Mouse (Mus musculus) limb, embryonic 14.5 days (tissue): Measurements from ENCODE around the gene Rad54l2. TPM values are rescaled to one million over a fixed set of nuclear protein-coding genes. Genes with fewer than 3 reads are reported as not detected.

Experiments used
- ATAC-seq: fragments of 200-750 bp; cut with Nextera tagmentation; 2 replicates; pipeline ENCODE4 v1.8.0; 2017; ENCODE audit warnings: low read depth, moderate number of reproducible peaks, moderate TSS enrichment; ENCODE audit not compliant: low FRiP score
- DNase-seq: peaks from one replicate; pipeline ENCODE4 v3.0.0-alpha.2; 2015; ENCODE audit warnings: low spot score
- H3K27ac ChIP-seq: fragments of 300-500 bp; sonication (generic); replicated peaks from 2 replicates; pipeline ENCODE4 v1.5.1; 2014; ENCODE audit warnings: low read depth, mild to moderate bottlenecking, low read length, moderate library complexity, mixed read lengths
- H3K27me3 ChIP-seq: fragments of 300-500 bp; sonication (generic); 2 replicates; pipeline ENCODE4 v1.6.1; 2014; ENCODE audit warnings: low read length, mixed read lengths; ENCODE audit not compliant: control insufficient read depth, insufficient read depth
- H3K36me3 ChIP-seq: fragments of 300-500 bp; sonication (generic); 2 replicates; pipeline ENCODE4 v1.6.1; 2014; ENCODE audit warnings: mild to moderate bottlenecking, low read length, moderate library complexity, mixed read lengths; ENCODE audit not compliant: control insufficient read depth, insufficient read depth
- H3K4me1 ChIP-seq: fragments of 300-500 bp; sonication (generic); 2 replicates; pipeline ENCODE4 v1.6.1; 2014; ENCODE audit warnings: antibody characterized with exemption, low read length, mixed read lengths; ENCODE audit not compliant: control insufficient read depth, insufficient read depth
- H3K4me2 ChIP-seq: fragments of 300-500 bp; sonication (generic); replicated peaks from 2 replicates; pipeline ENCODE4 v1.6.1; 2014; ENCODE audit warnings: low read depth, mild to moderate bottlenecking, low read length, moderate library complexity; ENCODE audit not compliant: severe bottlenecking
- H3K4me3 ChIP-seq: fragments of 300-500 bp; sonication (generic); replicated peaks from 2 replicates; pipeline ENCODE4 v1.5.1; 2014; ENCODE audit warnings: low read length
- H3K9ac ChIP-seq: fragments of 300-500 bp; sonication (generic); 2 replicates; pipeline ENCODE4 v1.6.1; 2014; ENCODE audit warnings: mild to moderate bottlenecking, low read depth, low read length, moderate library complexity; ENCODE audit not compliant: severe bottlenecking
- H3K9me3 ChIP-seq: fragments of 300-500 bp; sonication (generic); 2 replicates; pipeline ENCODE4 v1.6.1; 2016; ENCODE audit warnings: low read length; ENCODE audit not compliant: control insufficient read depth
- POLR2A ChIP-seq: fragments of 200-500 bp; IDR thresholded peaks from 2 replicates; pipeline ENCODE4 v1.8.0; 2012; ENCODE audit warnings: inconsistent platforms, mild to moderate bottlenecking, moderate library complexity, borderline replicate concordance; ENCODE audit not compliant: insufficient read depth, insufficient read length; ENCODE audit errors: extremely low read depth
- WGBS: fragments of 180-500 bp; shearing (Covaris S2); extraction: QIAGEN DNeasy Blood & Tissue Kit; methylation state at CpG from one replicate; pipeline ENCODE4 v1.1.7; 2014; 5-methylcytosine and 5-hydroxymethylcytosine counted together
- polyA plus RNA-seq, 2 experiments: library from polyadenylated mRNA; depleted of rRNA in 1 of 2; stranded (reverse) in 1 of 2; unstranded in 1 of 2; fragments of >200 nt; fragmentation: Nextera tagmentation in 1 of 2; extraction: Ambion mirVana in 1 of 2; gene quantifications; 2 replicates each; pipeline versions ENCODE4 v1.2.1 to v1.2.3; 2012 to 2014

The Rad54l2 gene
- polyA plus RNA-seq, 2 experiments: 4.3 to 12.9 TPM

GRCm38 (mm10) chr9:106724864-106725263 is 64.1 kb downstream of the Rad54l2 start:
- Histone ChIP-seq H3K4me3 (no peak overlapping the region), H3K27ac (no peak overlapping the region), H3K9me3 (no peaks in the 10 kb centered on the region), H3K9ac (no peak overlapping the region), H3K36me3 (peaks cover 20% of the 10 kb centered on the region), H3K4me2 (no peak overlapping the region), H3K4me1 (no peaks in the 10 kb centered on the region), H3K27me3 (no peaks in the 10 kb centered on the region)
- TF ChIP-seq POLR2A: no peak
- DNase-seq (no peak), ATAC-seq (no peak)
- 90% methylated on average over 1 of the region's 1 CpGs for WGBS

DNA sequence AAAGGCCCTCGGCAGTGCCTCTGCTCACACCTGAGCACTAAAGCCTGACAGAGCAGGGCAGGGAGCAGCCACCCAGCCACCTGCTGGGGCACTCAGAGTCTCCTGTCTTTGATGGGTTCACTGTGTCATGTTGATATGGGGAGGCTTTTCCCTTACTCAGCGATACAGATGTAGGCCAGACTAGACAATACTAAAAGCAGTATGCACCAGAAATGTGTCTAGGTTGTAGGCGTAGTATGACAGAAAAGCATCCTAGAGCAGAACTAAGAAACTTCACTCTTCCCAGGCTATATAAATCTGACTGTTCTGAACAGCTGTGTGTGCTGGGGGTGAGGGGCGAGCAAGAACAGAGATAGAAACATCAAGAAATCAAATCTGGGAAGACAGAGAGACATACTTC is 72.3 kb downstream of the Rad54l2 start:
- H3K27ac ChIP-seq: no peak overlapping the region
- no peaks in the 10 kb centered on the region for H3K9me3 ChIP-seq
- WGBS: 96% methylated on average over 4 of the region's 4 CpGs
- no peak overlapping the region for H3K4me3 ChIP-seq
- H3K4me1 ChIP-seq: no peaks in the 10 kb centered on the region
- no peak overlapping the region for H3K9ac ChIP-seq
- no peak for TF ChIP-seq POLR2A
- DNase-seq (no peak), ATAC-seq (no peak)
- peaks cover 86% of the 10 kb centered on the region for H3K36me3 ChIP-seq
- no peaks in the 10 kb centered on the region for H3K27me3 ChIP-seq
- no peak overlapping the region for H3K4me2 ChIP-seq

DNA sequence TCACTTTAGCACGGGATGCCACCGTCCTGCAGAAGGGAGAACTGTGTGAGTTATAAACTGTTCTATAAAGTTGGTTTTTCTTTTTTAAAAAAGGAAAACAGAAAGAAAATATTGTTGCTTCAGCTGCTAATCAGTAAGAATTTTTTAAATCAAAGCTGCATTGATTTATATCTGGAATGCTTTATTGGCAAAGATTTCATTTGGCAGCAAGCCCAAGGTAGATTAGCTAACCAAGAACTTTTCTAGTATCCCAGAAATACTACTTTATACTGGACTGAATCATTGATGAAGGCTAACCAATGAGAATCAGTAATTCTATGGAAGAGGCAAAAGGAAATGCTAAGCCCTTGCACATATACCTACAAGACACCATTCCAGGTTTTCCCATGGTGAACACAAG is 72.8 kb downstream of the Rad54l2 start:
- Histone ChIP-seq H3K9ac (no peak overlapping the region), H3K4me1 (no peaks in the 10 kb centered on the region), H3K27me3 (no peaks in the 10 kb centered on the region), H3K9me3 (no peaks in the 10 kb centered on the region), H3K4me2 (no peak overlapping the region), H3K4me3 (no peak overlapping the region), H3K36me3 (peaks cover 84% of the 10 kb centered on the region), H3K27ac (no peak overlapping the region)
- no peak for TF ChIP-seq POLR2A
- 94% methylated on average over 2 of the region's 2 CpGs for WGBS
- ATAC-seq (no peak), DNase-seq (no peak)

DNA sequence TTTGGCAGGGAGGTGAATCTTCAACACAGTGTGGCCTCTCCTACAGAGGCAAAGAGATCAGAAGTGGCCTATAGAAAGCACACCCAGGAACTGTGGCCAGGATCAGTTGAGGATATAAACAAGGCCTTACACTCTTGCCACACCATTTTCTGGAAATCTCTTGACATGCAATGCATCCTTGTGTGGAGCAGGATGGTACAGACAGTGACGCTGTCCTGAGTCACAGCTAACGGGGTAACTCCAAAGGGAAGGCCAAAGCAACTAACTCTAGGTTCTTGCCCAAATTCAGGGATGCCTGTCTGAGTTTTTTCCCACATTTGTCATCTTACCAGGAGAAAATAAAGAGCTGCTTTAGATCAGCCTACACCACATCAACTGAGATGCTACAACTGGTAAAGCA is 76.5 kb downstream of the Rad54l2 start:
- Histone ChIP-seq H3K4me2 (no peak overlapping the region), H3K27ac (no peak overlapping the region), H3K4me3 (no peak overlapping the region), H3K9ac (no peak overlapping the region), H3K4me1 (no peaks in the 10 kb centered on the region), H3K27me3 (no peaks in the 10 kb centered on the region), H3K36me3 (peaks cover 82% of the 10 kb centered on the region), H3K9me3 (no peaks in the 10 kb centered on the region)
- DNase-seq (no peak), ATAC-seq (no peak)
- 98% methylated on average over 2 of the region's 2 CpGs for WGBS
- TF ChIP-seq POLR2A: no peak

DNA sequence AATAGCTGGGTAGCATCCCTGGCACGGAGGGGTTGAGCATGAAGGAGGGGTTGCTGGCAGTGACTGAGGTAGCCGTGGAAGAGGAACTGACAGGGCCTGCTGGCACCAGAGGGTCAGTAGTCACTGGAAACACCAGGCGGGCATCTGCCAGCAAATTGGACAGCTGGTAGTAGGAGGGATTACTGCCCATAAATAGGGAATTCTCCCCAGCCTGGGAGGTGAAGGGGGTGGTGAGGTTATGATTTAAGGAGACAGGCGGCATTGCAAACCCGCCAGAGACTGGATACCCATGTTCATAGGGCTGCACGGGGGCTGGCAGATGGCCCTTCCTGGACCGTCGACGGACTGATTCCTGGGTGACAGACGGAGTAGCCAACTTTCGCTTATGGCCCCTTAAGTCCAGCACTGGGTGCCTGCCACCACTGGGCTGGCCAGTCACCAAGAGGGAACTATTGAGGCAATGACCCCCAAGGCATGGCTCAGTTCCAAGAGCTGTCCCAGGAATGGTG is 96.0 kb downstream of the Rad54l2 start:
- WGBS: 96% methylated on average over 11 of the region's 11 CpGs
- Histone ChIP-seq H3K4me3 (no peak overlapping the region), H3K4me2 (no peak overlapping the region), H3K27ac (no peak overlapping the region), H3K9ac (no peak overlapping the region), H3K9me3 (no peaks in the 10 kb centered on the region), H3K36me3 (peaks cover 43% of the 10 kb centered on the region), H3K4me1 (no peaks in the 10 kb centered on the region), H3K27me3 (no peaks in the 10 kb centered on the region)
- ATAC-seq: no peak
- no peak for DNase-seq
- no peak for TF ChIP-seq POLR2A

- H3K4me2 ChIP-seq: no peak overlapping the region
- no peak overlapping the region for H3K27ac ChIP-seq
- no peak overlapping the region for H3K9ac ChIP-seq
- H3K27me3 ChIP-seq: no peaks in the 10 kb centered on the region
- TF ChIP-seq POLR2A: no peak
- H3K36me3 ChIP-seq: peaks cover 18% of the 10 kb centered on the region
- no peak for ATAC-seq
- H3K4me1 ChIP-seq: peaks cover 13% of the 10 kb centered on the region
- DNase-seq: no peak
- 79% methylated on average over 8 of the region's 8 CpGs for WGBS
- H3K9me3 ChIP-seq: no peaks in the 10 kb centered on the region
- no peak overlapping the region for H3K4me3 ChIP-seq
Measured at GRCm38 (mm10) chr9:106688834-106689233, 100.2 kb downstream of the Rad54l2 start.
